Mouse (Mus musculus): ENCODE results near the gene Ppp1r3c.

Ppp1r3c gene

DNA sequence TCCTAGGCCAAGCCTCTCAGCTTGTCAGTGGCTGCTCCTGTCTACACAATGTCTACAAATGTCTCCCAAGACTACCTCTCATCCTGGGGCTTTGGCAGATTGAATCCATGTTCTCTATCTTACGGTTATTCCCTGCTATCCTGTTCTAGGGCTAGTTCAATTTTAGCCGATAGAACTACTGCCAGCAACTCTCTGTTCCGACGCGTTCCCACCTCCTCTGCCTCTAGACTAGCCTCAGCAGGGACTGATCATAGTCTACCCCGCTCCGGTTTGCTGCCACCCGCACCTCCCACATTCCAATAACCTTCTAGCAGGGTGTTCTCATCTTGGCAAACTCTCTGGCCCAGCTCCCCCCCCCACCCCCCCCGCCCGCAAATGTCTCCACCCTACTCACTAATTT lies 20.9 kb downstream of the Ppp1r3c start:
- no peak for DNase-seq

GRCm38 (mm10) chr19:36714492-36714891 lies 22.0 kb downstream of the Ppp1r3c start:
- DNase-seq, result no peak

GRCm38 (mm10) chr19:36713092-36713491 lies 23.4 kb downstream of the Ppp1r3c start:
- peak; percentile 75 for DNase-seq

GRCm38 (mm10) chr19:36706195-36706594 lies 30.3 kb downstream of the Ppp1r3c start:
- no peak for DNase-seq

DNA sequence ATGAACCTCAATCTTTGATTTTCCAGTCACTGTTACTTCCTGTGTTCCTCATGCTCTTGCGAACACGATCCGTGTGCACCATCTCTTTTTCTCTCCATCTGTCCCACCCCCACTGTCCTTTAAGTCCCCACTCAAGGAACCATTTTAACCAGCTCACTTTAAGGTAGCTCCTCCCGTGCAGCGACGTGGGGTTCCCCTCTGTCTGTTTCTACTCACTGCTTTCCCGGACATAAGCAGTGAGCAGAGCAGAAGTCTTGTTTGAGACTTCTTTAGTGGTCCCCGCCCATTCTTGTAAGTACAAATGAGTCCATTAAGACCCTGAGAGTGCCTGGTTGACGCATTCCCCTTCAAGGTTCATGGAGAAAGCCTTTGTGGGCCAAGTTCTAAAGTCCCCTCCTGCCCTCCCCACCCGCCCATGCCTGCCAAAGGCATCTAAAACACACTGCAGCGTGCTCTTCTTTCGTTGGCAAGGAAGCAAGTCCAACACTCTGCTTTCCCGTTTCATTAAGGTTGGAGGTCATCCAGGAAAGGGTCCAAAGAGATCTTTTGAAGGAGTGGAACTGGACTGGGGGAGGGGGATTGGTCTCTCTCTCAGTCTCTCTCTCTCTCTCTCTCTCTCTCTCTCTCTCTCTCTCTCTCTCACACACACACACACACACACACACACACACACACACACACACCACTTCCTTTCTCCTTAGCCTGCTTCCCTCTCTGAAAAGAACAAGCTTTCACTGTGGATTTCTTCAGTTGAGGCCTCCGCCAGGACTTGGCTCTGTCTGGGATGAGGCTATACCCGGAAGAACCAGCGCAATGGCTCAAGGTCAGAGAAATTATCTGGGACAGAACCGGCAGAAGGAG lies 30.9 kb downstream of the Ppp1r3c start:
- DNase-seq, result peak; percentile 20

- DNase-seq, result no peak
These were observed 31.7 kb downstream of the Ppp1r3c start for GRCm38 (mm10) chr19:36704763-36705162.

DNA sequence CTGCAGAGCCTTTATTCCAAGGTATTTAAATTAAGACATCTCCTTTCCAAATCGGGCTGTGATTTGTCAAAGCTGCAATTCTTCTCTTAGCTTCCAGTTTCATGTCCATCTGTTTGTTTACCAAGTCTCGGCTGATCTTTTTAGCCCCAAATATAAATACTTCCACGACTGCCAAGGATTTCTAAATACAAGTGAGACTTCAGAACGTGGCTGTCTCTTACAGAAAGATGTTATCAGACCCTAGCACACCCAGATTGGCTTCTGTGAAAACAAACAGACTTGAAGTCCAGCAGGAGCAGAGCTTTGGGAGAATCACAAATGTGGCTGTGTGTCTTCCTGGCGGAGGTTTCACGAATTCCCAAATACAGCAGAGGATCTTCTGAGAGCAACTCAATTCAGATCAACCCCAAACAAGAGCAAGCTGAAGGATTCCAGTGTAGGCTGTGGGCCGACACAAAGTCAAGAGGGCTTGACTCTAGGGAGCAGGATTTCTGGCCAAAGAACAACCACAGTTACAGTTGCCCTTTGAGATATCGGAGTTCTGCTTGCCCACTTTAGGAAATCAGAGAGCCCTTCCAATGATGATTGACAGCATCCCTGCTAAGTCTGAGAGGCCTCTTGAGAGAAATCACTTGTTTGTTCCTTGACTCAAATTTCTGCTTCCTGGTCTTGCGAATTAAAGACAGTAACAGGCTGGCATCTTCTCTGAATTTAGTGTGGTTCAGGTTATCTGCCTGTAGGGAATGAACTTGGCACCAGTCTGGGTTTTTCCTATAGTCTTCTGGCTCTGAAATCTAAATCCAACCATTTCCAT lies 34.4 kb downstream of the Ppp1r3c start:
- DNase-seq, result no peak

DNA sequence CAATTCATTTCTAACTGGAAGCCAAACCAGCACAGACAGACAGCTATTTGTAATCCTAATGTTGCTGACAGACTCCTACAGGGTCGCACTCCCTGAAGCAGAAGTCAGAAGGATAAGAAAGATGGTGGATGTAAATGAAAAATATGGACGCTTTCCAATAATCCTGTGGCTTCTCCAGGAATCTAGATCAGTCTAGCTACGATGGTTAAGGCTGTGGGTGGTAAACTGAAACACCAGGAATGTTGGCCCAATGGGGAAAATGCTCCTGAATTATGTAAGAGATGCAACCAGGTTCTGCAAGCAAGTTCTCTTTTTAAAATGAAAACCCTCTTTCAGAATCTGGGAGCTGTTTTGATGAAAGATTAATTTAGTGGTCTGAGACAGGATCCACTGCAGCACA lies 35.1 kb downstream of the Ppp1r3c start:
- no peak for DNase-seq

- DNase-seq, result no peak
These were observed 35.5 kb downstream of the Ppp1r3c start for GRCm38 (mm10) chr19:36700937-36701336.

DNA sequence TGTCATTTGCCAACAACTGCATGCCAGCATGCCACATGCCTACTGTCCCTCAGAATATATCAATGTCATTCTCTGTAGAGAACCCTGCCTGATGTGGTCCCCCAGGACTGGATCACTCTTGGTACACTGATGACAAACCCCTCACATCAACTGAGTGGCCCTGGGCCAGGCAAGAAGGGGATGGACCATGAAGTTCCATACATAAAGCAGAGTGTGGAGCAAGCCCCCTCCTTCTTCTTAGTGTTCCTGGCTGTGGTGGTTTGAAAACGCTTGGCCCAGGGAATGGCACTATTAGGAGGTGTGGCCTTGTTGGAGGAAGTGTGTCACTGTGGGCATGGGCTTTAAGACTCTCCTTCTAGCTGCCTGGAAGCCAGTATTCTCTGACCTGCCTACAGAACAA lies 37.3 kb downstream of the Ppp1r3c start:
- DNase-seq, result no peak

GRCm38 (mm10) chr19:36698200-36698599 lies 38.3 kb downstream of the Ppp1r3c start:
- no peak for DNase-seq

DNA sequence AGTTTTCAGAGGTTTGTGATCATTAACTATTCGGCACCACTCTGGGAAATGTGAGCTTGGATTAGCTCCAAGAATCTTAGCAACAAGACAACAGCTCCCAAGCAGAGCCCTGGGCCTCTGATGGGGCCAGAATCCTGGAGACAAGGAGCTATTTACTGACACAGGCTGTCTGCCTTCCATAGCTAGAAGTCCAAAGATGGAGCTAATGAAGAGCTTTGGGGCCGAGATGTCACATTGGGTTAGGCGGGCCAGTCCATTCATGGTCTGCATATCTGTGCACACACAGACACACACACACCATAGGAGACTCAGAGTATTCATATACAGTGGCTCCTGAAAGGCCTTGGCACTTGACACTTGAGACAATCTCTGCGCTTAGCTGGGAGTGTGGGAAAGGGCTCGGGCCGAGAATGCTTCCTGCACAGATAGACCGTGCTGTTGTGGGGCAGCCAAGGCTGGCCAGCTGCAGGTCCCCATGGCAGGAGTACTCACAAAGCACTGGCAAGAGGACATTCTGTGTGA lies 39.8 kb downstream of the Ppp1r3c start:
- peak; percentile 49 for DNase-seq

GRCm38 (mm10) chr19:36693530-36693929 lies 42.9 kb downstream of the Ppp1r3c start:
- DNase-seq, result no peak

DNA sequence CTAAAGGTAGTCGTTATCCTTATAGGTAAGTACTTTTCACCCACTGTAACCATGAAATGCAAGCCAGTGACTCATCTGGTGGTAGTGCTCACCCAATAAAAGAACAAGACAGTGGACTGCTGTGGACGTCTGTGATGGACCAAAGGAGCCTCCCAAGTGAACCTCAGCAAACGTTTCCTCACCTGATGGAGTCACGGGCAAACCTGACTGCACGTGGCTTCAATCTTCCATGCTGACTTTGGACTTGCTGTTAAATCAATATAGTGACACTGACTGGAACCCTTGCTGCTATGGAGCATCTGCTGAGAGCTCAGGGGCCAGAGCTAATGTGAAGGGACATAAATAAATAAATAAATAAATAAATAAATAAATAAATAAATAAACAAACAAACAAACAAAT lies 44.5 kb downstream of the Ppp1r3c start:
- no peak for DNase-seq

GRCm38 (mm10) chr19:36691245-36691644 lies 45.2 kb downstream of the Ppp1r3c start:
- DNase-seq, result no peak

DNA sequence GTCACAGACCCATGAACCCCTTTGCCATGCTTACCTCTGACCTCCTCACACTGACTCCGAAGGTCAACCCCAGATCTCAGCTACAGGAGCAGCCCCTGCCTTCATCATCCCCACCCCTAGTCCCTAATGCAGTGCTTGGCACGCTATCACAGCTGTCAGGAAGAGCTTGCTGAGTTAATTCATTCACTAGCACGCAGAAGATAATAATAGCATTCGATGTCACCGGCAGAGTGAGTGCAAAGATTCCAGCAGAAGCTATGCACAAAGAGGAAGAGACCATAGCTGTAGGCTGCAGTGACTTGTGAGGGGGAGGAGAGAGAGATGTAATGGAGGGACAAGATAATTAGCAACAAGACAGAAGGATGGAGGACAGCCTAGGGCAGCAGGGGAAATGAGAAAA lies 47.2 kb downstream of the Ppp1r3c start:
- DNase-seq, result peak; percentile 34

DNA sequence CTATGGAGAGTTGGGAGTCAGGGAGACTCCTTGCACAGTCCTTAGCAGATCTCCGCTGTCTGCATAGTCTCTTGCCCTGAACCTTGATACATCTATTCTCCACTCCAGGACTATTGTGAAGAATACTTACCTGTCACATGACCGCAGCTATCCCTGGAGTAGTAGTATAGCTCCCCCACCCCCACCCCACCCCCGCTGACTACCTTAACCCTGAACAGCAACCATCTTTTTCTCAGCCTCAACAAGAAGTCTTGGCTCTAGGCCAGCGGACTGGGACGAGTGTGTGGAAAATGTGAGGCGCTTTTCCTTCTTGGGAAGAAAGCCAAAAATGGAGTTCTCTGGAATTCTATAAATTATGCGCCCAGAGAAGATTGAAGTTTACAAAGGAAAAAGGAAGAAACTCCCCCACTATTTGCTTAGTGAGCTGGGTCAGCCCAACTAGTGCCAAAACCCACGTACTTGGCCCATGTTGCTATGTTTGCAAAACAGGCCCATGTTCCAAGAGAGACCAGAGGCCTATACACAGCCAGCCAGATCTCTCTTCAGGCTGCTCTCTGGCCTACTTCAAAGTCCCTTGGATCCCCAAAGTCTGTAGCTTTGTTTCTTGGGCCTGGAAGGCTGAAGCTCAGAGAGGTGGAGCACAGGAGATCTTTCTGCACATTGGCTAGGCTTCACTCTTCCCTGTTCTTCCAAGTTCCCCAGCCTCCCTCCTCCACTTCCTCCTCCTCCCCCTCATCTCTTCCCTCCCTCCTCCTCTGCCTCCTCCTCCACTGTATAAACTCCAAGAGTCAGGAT lies 48.4 kb downstream of the Ppp1r3c start:
- DNase-seq, result peak; percentile 90

GRCm38 (mm10) chr19:36687044-36687443 lies 49.4 kb downstream of the Ppp1r3c start:
- DNase-seq, result no peak

- no peak for DNase-seq
These were observed 50.4 kb downstream of the Ppp1r3c start for GRCm38 (mm10) chr19:36686016-36686415.

- no peak for DNase-seq
These were observed 53.9 kb downstream of the Ppp1r3c start for GRCm38 (mm10) chr19:36682560-36682959.
